Mouse (Mus musculus) adrenal gland, postnatal 4 days (tissue): ENCODE results near the gene Rcn3. TPM values are rescaled to one million over a fixed set of nuclear protein-coding genes. Genes with fewer than 3 reads are reported as not detected.

Source experiments
- DNase-seq, 2 experiments: peaks; one replicate each; pipeline ENCODE4 v3.0.0; 2021 to 2022; ENCODE audit warnings: low spot score in 2 of 2, mixed read lengths in 2 of 2
- total RNA-seq, 2 experiments: library from RNA; stranded (reverse); gene quantifications; 2 replicates each; pipeline ENCODE4 v1.2.3; 2021

Rcn3 gene
- total RNA-seq, 2 experiments from 2014 or later, result 77.0 to 81.8 TPM

GRCm38 (mm10) chr7:45075405-45075804 lies 16.6 kb downstream of the Rcn3 start:
- DNase-seq, result no peak

GRCm38 (mm10) chr7:45073949-45074348 lies 18.1 kb downstream of the Rcn3 start:
- DNase-seq, result no peak

- no peak for DNase-seq
Measured at GRCm38 (mm10) chr7:45073171-45073707, 18.8 kb downstream of the Rcn3 start.

- no peak for DNase-seq
Measured at GRCm38 (mm10) chr7:45072230-45072629, 19.8 kb downstream of the Rcn3 start.

- no peak for DNase-seq
Measured at GRCm38 (mm10) chr7:45069671-45070070, 22.4 kb downstream of the Rcn3 start.

GRCm38 (mm10) chr7:45068000-45068318 lies 24.1 kb downstream of the Rcn3 start:
- no peak for DNase-seq

- no peak for DNase-seq
Measured at GRCm38 (mm10) chr7:45067190-45067999, 24.6 kb downstream of the Rcn3 start.

GRCm38 (mm10) chr7:45062239-45062835 lies 29.7 kb downstream of the Rcn3 start, which contains the start of the genes Nosip and Prrg2:
Gene Nosip (plus strand): TSS chr7:45062429.
Gene Prrg2 (minus strand): TSS chr7:45062677.
- peak; percentile 77 to 94 for DNase-seq

GRCm38 (mm10) chr7:45061532-45062075 lies 30.4 kb downstream of the Rcn3 start:
- no peak for DNase-seq

GRCm38 (mm10) chr7:45060632-45061122 lies 31.3 kb downstream of the Rcn3 start:
- no peak for DNase-seq

- no peak for DNase-seq
Measured at GRCm38 (mm10) chr7:45058607-45059571, 33.1 kb downstream of the Rcn3 start.

GRCm38 (mm10) chr7:45056972-45057348 lies 35.1 kb downstream of the Rcn3 start:
- no peak for DNase-seq

GRCm38 (mm10) chr7:45056329-45056971 lies 35.6 kb downstream of the Rcn3 start:
- no peak for DNase-seq

GRCm38 (mm10) chr7:45053931-45054510 lies 38.0 kb downstream of the Rcn3 start:
- peak; percentile 70 to 89 for DNase-seq

- DNase-seq, result peak; percentile 52 to 74
Measured at GRCm38 (mm10) chr7:45053117-45053930, 38.7 kb downstream of the Rcn3 start.

- DNase-seq, result no peak
Measured at GRCm38 (mm10) chr7:45052862-45053116, 39.2 kb downstream of the Rcn3 start, which contains the start of gene Prr12. Gene Prr12 (minus strand): TSS chr7:45052881.

- DNase-seq, result no peak
Measured at GRCm38 (mm10) chr7:45052181-45052861, 39.7 kb downstream of the Rcn3 start.

- no peak for DNase-seq
Measured at GRCm38 (mm10) chr7:45051601-45051974, 40.4 kb downstream of the Rcn3 start.
